Mouse (Mus musculus): ENCODE measurements around the gene Bex4.
A peak's percentile ranks its signal among the peaks of the same experiment; 100 is the strongest.
"Not testable (repeated sequence)": the region's sequence is repeated elsewhere in the genome, so short reads cannot be mapped to it uniquely, and the experiment has no call there.

Gene Bex4

GRCm38 (mm10) chrX:136138827-136139639, at the start of gene Bex4:
Gene Bex4, plus strand, starts transcription at chrX:136138996.
- DNase-seq (ENCODE audit: low spot score), result not testable (repeated sequence)

GRCm38 (mm10) chrX:136092497-136093279, 46.1 kb upstream of the Bex4 start:
- no peak for DNase-seq (ENCODE audit: low spot score)

DNA sequence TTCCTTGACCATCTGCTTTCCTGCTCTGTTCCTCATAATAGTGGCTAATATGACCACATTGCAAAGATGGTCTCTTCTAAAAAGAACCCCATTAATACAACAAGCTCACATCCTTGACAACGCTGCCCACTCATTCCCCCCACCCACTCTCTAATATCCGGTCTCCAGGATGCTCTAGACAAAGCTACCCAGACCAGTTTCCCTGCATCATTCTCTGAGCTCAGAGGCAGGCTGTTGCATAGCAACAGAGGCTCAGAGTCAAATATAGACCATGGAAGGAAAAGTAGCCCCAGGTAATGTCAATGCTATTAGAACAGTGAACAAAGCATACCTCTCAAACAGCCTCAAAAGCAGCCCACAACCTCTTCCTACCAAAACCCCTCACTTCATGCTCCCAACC, 44.4 kb upstream of the Bex4 start:
- peak; percentile 24 for DNase-seq (ENCODE audit: low spot score)

- DNase-seq (ENCODE audit: low spot score), result peak; percentile 13
Measured at GRCm38 (mm10) chrX:136104046-136104723, 34.6 kb upstream of the Bex4 start.

DNA sequence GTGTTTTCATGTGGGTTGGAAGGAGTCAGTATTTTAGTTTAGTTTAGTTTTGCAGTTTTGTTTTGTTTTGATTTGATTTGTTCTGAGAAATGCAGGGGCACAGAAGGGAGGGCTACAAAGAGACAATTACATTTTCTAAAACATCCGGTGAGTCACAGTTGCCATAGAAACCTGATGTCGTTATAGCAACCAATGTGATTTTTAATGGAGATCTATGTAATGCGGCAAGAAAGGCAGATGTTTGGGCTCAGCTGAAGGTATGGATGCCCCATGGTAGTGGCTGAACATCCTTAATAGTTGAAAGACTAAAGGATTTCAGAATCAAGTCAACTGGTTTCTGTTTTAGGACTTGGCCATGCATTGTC, 34.1 kb upstream of the Bex4 start:
- peak; percentile 32 for DNase-seq (ENCODE audit: low spot score)

- DNase-seq (ENCODE audit: low spot score), result peak; percentile 74
Measured at GRCm38 (mm10) chrX:136107942-136108341, 30.9 kb upstream of the Bex4 start.

GRCm38 (mm10) chrX:136115015-136115414, 23.8 kb upstream of the Bex4 start:
- DNase-seq (ENCODE audit: low spot score), result no peak

DNA sequence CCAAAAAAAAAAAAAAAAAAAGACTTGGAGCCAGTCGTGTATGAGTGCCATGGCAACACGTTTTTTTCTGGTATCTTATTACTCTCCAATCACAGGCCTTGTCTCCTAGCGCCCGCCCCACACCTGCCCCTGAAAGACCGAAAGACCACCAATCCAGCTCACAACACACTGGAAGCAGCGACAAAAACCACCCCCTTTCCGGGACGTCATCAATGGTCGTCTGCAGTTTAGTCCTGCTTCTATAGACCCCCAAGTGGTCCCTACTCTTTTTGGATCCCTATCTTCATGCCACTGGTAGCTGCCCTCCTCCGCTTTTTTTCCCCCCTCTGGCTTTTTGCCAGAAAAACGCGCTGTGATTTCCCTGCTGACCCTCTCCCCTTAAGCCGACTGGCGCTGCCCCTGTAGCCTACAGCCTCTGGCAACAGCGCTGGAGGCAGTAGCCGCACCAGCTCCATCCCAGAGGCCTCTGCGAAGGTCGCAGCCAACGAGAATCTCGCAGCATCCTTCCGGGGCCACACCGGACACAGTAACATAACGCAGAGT, 23.3 kb upstream of the Bex4 start:
- peak; percentile 74 for DNase-seq (ENCODE audit: low spot score)

- no peak for DNase-seq (ENCODE audit: low spot score)
Measured at GRCm38 (mm10) chrX:136127038-136127743, 11.6 kb upstream of the Bex4 start.

- DNase-seq (ENCODE audit: low spot score), result peak; percentile 73
Measured at GRCm38 (mm10) chrX:136127744-136128064, 11.1 kb upstream of the Bex4 start.

GRCm38 (mm10) chrX:136135559-136135958, 3.2 kb upstream of the Bex4 start:
- DNase-seq (ENCODE audit: low spot score), result no peak

DNA sequence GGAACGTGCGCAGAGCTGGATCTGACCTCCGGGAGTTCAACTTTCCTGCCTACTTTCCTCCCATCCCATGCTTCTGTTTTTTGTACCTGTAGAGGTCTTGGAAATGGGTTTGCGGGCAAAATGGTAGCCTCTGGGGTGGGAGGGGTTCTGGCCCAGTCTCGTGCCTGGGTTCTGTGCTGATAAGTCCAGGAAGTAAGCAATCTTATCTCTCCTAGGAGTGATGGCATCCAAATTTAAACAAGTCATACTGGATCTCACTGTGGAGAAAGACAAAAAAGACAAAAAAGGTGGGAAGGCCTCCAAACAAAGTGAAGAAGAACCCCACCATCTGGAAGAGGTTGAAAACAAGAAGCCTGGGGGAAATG, 826 bp downstream of the Bex4 start:
- not testable (repeated sequence) for DNase-seq (ENCODE audit: low spot score)

DNA sequence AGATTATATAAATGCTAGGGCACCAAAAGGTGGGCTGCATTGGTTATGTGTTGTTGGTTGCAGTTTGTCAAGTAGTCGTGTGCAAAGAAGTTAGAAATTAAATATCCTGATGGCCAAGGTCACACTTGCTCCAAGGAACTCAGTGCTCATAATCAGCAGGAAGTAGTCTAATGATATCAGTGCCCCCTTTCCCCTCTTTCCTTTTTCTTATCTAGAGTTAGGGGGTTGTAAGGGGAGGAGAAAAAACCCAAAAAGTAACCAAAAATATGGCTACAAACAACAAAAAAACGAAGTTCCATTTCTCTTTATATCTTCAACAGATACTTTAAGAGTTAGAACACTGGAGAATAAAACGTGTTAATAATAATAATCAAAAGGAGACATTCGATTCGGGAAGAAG, 2.6 kb downstream of the Bex4 start:
- DNase-seq (ENCODE audit: low spot score), result no peak

DNA sequence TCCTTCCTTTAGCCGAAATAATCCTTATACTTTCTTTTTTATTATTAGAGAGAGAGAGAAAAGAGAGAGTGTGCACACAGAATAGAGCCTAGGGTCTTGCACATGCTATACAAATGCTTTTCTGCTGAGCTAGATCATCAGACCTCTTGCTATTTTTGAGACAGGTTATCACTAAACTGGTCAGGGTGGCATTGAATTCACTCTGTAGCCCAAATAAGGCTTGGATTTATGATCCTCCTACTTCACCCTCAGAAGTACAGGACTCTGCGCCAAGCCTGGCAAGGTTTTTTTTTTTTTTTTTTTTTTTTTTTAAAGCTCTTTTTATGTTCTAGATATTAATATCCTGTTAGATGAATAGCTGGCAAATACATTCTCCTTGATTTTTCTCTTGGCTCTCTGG, 4.9 kb downstream of the Bex4 start:
- DNase-seq (ENCODE audit: low spot score), result no peak

DNA sequence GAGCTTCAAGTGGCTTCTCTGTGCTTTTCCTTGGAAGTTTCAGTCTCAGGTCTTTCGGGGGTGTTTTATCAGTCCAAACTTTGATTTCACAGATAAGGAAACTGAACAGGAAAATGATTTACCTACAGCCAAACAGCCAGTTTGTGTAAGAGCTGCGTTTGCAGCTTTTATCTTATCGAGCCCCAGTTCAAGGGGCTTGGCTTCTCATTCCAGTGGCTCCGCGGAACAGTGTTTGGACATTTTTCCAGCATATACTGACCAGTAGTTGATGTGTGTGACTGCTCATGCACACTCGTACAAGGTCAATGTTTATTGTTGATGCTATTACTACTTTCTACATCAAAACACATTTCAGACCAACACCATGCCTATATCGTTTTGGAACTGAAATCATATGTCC, 5.4 kb downstream of the Bex4 start:
- DNase-seq (ENCODE audit: low spot score), result no peak

GRCm38 (mm10) chrX:136170625-136171024, 31.8 kb downstream of the Bex4 start:
- no peak for DNase-seq (ENCODE audit: low spot score)

DNA sequence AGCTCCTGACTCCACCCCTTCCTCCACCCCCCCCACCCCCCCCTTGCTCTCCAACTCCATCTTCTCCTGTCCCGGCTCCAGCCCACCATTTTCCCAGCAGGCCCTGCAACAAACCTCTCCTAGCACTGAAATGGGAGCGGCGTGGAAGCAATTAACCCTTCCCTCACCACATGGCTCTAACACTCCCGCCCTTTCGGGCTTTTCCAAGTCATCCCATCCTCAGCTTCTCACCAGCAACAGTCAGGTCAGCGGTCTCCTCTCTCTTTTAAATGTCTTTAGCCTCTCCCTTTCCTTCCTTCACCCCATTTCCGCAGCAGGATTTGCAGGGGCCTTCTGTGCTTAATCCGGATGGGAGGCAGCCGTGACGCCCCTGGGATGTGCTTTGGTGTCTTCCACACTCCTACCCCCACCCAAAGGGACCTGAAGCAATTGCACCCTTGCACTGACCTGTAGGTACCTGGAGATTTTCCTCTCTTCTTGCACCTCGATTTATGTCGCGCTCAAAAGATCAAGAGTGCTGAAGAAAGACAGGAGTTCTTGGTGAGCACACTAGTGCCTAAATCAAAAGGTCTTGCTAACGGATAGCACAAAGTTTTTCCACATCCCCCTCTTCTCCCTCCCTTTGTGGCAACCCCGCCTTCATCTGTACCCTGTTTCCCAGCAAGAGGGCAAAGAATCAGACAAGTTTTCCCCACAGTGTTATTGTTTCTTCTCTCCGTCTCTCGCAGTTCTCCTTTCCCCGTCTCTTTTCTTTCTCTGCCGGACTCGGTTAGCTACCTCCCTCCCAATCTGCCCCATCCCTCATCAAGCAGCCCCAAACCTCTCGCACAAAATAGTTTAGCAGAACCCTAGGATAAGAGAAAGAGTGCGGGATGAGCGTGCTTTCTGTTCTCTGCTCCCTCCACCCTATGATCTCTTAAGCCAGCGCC, 32.7 kb downstream of the Bex4 start:
- DNase-seq (ENCODE audit: low spot score), result peak; percentile 52

GRCm38 (mm10) chrX:136172118-136172551, 33.3 kb downstream of the Bex4 start, which contains the start of gene Tceal8:
Gene Tceal8, minus strand, starts transcription at chrX:136172342.
- peak; percentile 79 for DNase-seq (ENCODE audit: low spot score)

GRCm38 (mm10) chrX:136172786-136173185, 34.0 kb downstream of the Bex4 start:
- DNase-seq (ENCODE audit: low spot score), result no peak

- no peak for DNase-seq (ENCODE audit: low spot score)
Measured at GRCm38 (mm10) chrX:136180897-136181553, 42.2 kb downstream of the Bex4 start.
